Mouse (Mus musculus) intestine, embryonic 16.5 days (tissue): ENCODE data around the gene Ano8. TPM values are rescaled to one million over a fixed set of nuclear protein-coding genes. Genes with fewer than 3 reads are reported as not detected.
A peak's percentile ranks its signal among the peaks of the same experiment; 100 is the strongest.

Source experiments
- ATAC-seq: fragments of 200-750 bp; cut with Nextera tagmentation; 2 replicates; pipeline ENCODE4 v1.8.0; 2017; ENCODE audit warnings: moderate TSS enrichment, moderate library complexity
- H3K27ac ChIP-seq: fragments of 300-500 bp; sonication (generic); 2 replicates; pipeline ENCODE4 v1.5.1; 2014; ENCODE audit warnings: mild to moderate bottlenecking, low read length
- H3K27me3 ChIP-seq: fragments of 300-500 bp; sonication (generic); replicated peaks from 2 replicates; pipeline ENCODE4 v1.6.1; 2014; ENCODE audit warnings: low read length, control low read depth, mixed read lengths; ENCODE audit not compliant: control insufficient read depth, insufficient read depth
- H3K36me3 ChIP-seq: fragments of 300-500 bp; sonication (generic); 2 replicates; pipeline ENCODE4 v1.6.1; 2014; ENCODE audit warnings: low read length, control low read depth; ENCODE audit not compliant: control insufficient read depth, insufficient read depth
- H3K4me1 ChIP-seq: fragments of 300-500 bp; sonication (generic); 2 replicates; pipeline ENCODE4 v1.6.1; 2014; ENCODE audit warnings: low read length, control low read depth, mixed read lengths; ENCODE audit not compliant: control insufficient read depth, insufficient read depth
- H3K4me2 ChIP-seq: fragments of 300-500 bp; sonication (generic); 2 replicates; pipeline ENCODE4 v1.6.1; 2014; ENCODE audit warnings: low read depth, low read length, control low read depth
- H3K4me3 ChIP-seq: fragments of 300-500 bp; sonication (generic); 2 replicates; pipeline ENCODE4 v1.5.1; 2014; ENCODE audit warnings: mild to moderate bottlenecking, low read length
- H3K9ac ChIP-seq: fragments of 300-500 bp; sonication (generic); 2 replicates; pipeline ENCODE4 v1.6.1; 2014; ENCODE audit warnings: low read depth, low read length
- H3K9me3 ChIP-seq: fragments of 300-500 bp; sonication (generic); 2 replicates; pipeline ENCODE4 v1.6.1; 2016; ENCODE audit warnings: low read length, control low read depth; ENCODE audit not compliant: control insufficient read depth
- WGBS: fragments of 180-500 bp; shearing (Covaris S2); extraction: QIAGEN DNeasy Blood & Tissue Kit; methylation state at CpG from one replicate; pipeline ENCODE4 v1.1.7; 2014; 5-methylcytosine and 5-hydroxymethylcytosine counted together
- polyA plus RNA-seq: library from polyadenylated mRNA; unstranded; fragments of >200 nt; fragmentation: Nextera tagmentation; extraction: Ambion mirVana; gene quantifications from 2 replicates; pipeline ENCODE4 v1.2.1, GENCODE M21; 2015

Gene Ano8
- polyA plus RNA-seq, 1 experiment from 2014 or later = 0.20 TPM

DNA sequence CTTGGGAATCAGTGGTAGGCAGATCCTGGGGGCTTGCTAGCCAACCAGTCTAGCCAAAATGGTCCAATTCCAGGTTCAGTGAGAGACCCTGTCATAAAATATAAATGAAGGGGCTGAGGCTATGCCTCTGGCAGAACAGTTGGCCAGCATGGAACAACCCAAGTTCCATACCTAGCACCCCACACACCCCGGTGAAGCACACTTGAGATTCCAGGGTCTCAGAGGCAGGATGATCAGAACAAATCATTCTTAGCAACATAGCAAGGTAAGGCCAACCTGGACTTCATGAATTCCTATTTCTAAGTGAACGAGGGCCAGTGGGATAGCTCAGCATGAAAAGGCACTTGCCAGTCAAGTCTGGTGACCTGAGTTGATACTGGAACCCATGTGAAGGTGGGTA is 18.6 kb downstream of the Ano8 start:
- H3K27ac ChIP-seq = no peak overlapping the region
- H3K27me3 ChIP-seq = no peaks in the 10 kb centered on the region
- ATAC-seq = no peak
- H3K9me3 ChIP-seq = no peaks in the 10 kb centered on the region
- 92% methylated on average over 2 of the region's 2 CpGs for WGBS
- no peak overlapping the region for H3K4me3 ChIP-seq
- no peaks in the 10 kb centered on the region; the same call in 1 of the 2 replicates for H3K36me3 ChIP-seq
- H3K9ac ChIP-seq = no peak overlapping the region
- H3K4me2 ChIP-seq = no peak overlapping the region
- peaks cover 35% of the 10 kb centered on the region for H3K4me1 ChIP-seq

DNA sequence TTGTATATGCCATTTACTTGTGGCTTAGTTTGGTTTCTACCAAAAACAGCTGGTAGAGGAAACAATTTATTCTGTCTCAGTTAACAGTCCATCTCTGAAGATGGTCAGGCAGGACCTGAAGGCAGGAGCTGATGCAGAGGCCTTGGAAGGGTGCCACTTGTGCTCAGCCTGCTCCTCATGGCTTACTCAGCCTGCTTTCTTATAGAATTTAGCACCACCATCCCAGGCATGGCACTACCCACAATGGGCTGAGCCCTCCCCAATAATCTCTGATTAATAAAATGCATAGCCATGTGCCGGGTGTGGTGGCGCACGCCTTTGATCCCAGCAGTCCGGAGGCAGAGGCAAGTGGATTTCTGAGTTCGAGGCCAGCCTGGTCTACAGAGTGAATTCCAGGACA is 19.6 kb downstream of the Ano8 start:
- Histone ChIP-seq H3K9me3 (no peaks in the 10 kb centered on the region), H3K36me3 (peaks cover 3% of the 10 kb centered on the region), H3K4me3 (no peak overlapping the region), H3K9ac (no peak overlapping the region), H3K4me2 (no peak overlapping the region), H3K27me3 (no peaks in the 10 kb centered on the region), H3K4me1 (peaks cover 37% of the 10 kb centered on the region), H3K27ac (no peak overlapping the region)
- no peak for ATAC-seq
- WGBS = 93% methylated on average over 5 of the region's 5 CpGs

DNA sequence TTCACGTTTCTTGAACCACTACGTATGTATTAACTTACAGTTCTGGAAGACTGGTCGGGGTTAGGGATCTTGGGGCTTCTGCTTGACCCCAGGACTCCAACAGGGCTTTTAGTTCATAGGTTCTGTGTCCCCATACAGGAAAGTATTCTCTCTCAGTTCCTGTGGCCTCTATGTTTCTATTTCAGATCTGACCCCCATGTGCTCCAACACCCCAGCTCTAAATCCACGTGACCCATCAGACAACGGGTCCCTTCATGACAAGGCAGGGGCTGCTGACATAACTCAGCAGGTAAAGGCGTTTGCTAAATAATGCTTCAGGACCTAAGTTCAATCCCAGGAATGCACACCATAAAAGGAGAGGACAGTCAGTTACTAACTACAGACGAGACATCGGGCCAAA is 20.0 kb downstream of the Ano8 start:
- Histone ChIP-seq H3K9ac (peak overlapping the region; percentile 75; the same call in 1 of the 2 replicates), H3K36me3 (peaks cover 7% of the 10 kb centered on the region)

DNA sequence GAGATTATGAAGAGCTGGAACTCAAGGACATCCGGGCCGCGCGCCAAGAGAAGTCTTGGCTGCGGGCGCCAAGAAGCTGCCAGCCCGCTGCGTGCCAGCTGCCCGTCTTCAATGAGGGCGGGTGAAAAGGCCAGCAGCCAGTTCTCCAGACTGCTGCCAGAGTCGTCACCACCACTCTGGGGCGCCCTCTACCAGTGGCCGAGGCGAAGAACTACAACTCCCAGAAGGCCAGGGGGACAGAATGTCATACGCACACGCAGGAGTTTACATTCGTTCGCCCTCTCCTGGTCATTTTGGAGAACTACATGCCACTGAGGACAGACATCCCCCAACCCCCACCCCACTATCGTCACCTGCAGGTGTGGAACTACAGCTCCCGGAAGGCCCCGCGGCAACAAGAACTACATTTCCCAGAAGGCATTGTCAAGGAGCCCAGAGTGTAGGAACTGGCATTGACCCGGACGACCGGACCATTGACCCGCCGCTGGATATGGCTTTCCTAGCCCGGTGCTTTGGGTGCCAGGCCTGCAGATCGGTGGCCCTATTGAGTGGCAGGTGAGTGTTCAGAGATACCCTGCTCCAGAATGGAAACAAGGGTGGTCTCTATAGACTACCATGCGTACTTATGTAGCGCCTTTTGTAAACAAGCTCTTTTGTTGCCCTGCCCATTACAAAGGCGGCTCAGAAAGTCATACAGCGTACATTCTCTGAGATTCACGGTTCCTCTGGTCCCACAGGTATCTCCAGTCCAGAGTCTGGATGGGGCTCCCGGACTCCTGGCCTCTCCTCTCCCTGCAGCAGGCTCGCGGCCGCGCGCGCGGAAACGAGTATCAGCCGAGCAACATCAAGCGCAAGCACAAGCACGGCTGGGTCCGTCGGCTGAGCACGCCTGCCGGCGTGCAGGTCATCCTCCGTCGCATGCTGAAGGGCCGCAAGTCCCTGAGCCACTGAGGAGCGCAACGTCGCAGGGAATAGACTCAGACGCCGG is 21.0 kb downstream of the Ano8 start, which contains the start of gene Mrpl34:
TSS of gene Mrpl34 (plus strand) at position 447 of the 988 bp plus-strand sequence.
- under 1% methylated on average over 59 of the region's 59 CpGs for WGBS
- Histone ChIP-seq H3K4me1 (peaks cover 26% of the 10 kb centered on the region), H3K27me3 (no peaks in the 10 kb centered on the region), H3K9me3 (no peaks in the 10 kb centered on the region), H3K4me2 (peak within 1 kb of the TSS; percentile 89), H3K4me3 (peak within 1 kb of the TSS; percentile 81), H3K27ac (peak within 1 kb of the TSS; percentile 85), H3K9ac (peak within 1 kb of the TSS; percentile 75), H3K36me3 (peaks cover 7% of the 10 kb centered on the region)
- peak; percentile 84 for ATAC-seq

More for the DNA sequence above, 20.0 kb downstream of the Ano8 start:
- 79% methylated on average over 8 of the region's 8 CpGs for WGBS
- peak overlapping the region; percentile 72 for H3K4me2 ChIP-seq
- ATAC-seq = no peak
- no peak overlapping the region for H3K27ac ChIP-seq
- no peaks in the 10 kb centered on the region for H3K9me3 ChIP-seq
- H3K4me1 ChIP-seq = peaks cover 35% of the 10 kb centered on the region
- peak overlapping the region; percentile 69 for H3K4me3 ChIP-seq
- no peaks in the 10 kb centered on the region for H3K27me3 ChIP-seq

DNA sequence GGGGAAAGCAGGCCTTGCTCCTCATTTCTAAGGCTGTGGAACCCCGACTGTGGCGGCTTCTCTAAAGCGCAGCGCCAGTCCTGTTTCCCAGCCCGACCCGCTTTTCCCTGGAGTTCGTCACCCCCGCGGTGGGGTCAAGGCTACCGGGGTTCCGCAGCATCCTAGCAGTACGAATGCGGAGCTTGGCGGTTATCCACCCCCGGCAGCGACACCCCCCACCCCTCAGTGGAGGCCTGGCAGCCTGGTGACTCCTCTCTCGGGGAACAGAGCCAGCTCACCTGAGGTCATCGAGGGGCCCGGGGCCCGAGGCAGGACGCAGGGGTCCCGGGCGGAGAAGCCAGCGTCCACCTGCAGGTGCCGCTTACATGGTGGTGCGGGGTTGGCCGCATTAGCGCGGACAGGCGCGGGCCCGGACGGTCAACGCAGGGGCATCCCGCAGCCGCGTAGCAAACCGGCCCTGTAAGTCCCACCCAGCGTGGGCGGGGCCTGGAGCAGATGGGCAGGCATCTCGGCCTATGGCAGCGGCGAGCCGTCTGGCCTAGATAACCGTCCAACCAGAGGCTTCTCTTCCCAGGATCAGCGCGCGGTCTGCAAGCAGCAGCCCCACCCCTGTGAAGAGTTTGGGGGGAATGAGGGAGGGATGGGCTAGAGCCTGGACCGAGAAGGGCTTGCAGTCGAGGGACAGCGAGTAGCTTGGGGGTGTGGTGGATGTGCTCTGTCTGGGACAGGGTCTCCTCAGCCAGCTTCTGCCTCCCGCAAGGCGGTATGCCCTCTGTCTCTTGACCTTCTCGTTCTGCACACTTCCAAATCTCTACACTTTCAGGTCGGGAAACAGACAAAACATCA is 22.4 kb downstream of the Ano8 start, which contains the start of gene Abhd8:
TSS of gene Abhd8 (minus strand) at position 468 of the 846 bp plus-strand sequence.
- Histone ChIP-seq H3K4me3 (peak within 1 kb of the TSS; percentile 81), H3K4me2 (peak within 1 kb of the TSS; percentile 89), H3K27me3 (no peaks in the 10 kb centered on the region), H3K36me3 (peaks cover 7% of the 10 kb centered on the region), H3K9ac (peak within 1 kb of the TSS; percentile 88), H3K4me1 (peaks cover 21% of the 10 kb centered on the region), H3K9me3 (no peaks in the 10 kb centered on the region), H3K27ac (peak within 1 kb of the TSS; percentile 85)
- ATAC-seq = peak; percentile 75
- 1% methylated on average over 54 of the region's 55 CpGs for WGBS

DNA sequence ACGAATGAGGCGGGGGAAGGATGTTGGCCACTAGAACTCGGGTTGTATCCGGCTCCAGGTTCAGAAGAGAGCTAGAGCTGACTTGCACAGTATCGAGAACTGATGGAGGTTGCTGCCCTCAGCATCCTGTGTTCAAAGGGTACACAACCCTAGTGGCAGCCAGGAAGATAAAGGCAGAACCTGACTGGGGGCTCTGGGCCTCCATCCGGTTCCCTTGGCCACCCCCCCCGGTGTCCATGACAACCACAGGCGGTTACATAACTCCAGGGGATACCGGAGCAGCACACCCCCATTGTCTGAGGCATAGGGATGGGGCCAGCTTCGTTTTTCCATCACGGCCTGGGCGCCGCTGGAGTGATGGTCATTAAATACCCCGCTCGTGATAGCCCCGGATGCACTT is 23.0 kb downstream of the Ano8 start:
- 8% methylated on average over 16 of the region's 16 CpGs for WGBS
- ATAC-seq = no peak
- peaks cover 7% of the 10 kb centered on the region for H3K36me3 ChIP-seq
- H3K4me1 ChIP-seq = peaks cover 21% of the 10 kb centered on the region
- H3K27me3 ChIP-seq = no peaks in the 10 kb centered on the region
- peak overlapping the region; percentile 81 for H3K4me3 ChIP-seq
- H3K27ac ChIP-seq = no peak overlapping the region
- H3K4me2 ChIP-seq = peak overlapping the region; percentile 89
- peak overlapping the region; percentile 88 for H3K9ac ChIP-seq
- H3K9me3 ChIP-seq = no peaks in the 10 kb centered on the region

DNA sequence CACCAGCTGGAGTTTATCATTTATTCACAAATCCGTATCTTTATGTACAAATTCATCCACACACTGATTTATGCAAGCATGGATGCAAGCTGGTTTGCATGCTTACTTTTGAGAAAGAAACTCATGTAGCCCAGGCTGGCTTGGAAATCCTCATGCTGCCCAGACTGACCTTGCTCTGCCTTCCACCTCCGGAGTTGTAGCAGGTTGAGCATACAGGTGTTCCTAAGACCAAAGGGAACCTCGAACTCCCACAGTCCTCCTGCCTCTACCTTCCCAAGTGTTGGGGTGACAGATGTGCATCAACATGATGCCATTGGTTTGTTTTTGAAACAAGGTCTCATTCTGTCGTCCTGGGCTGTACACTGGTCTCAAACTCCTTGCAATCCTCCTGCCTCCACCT is 23.6 kb downstream of the Ano8 start:
- H3K36me3 ChIP-seq = peaks cover 7% of the 10 kb centered on the region
- H3K9me3 ChIP-seq = no peaks in the 10 kb centered on the region
- no peak overlapping the region for H3K4me2 ChIP-seq
- ATAC-seq = no peak
- H3K4me1 ChIP-seq = peaks cover 21% of the 10 kb centered on the region
- WGBS = 69% methylated on average over 4 of the region's 4 CpGs
- H3K27me3 ChIP-seq = no peaks in the 10 kb centered on the region
- H3K27ac ChIP-seq = no peak overlapping the region
- H3K4me3 ChIP-seq = no peak overlapping the region
- H3K9ac ChIP-seq = 0 out of 2 replicates have a peak overlapping the region, but pooled peaks have one; percentile 88

DNA sequence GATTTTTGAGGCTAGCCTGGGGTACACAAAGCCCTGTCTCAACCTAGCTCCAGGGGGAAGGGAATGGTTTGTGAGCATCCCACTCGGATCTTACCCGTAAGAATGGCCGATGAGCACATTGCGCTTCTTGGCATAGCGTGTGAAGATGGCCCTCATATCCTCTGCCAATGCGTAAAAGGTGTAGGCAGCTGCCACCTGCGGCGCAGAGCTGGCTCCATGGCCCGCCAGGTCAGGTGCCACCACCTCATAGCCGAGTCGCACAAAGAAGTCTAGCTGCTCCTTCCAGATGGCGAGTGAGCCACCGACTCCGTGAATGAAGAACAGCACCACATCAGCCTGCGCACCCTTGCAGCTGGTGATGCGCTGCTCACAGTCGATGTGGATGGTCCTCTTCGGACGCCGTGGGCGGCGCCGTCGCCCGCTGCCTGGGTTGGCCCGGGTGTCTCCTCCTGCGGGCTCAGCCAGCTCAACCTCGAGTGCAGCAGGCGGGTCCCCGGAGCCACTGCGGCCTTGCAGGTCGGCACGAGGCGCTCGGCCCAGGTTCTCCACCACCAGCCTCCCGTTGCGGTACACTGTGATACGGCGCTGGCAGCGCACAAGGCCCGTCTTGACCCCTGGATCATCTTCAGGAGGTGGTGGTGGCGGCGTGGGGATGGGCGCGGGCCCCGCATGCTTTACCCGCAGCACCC is 24.5 kb downstream of the Ano8 start:
- no peak for ATAC-seq
- WGBS = 85% methylated on average over 40 of the region's 47 CpGs
- Histone ChIP-seq H3K4me3 (no peak overlapping the region), H3K27me3 (no peaks in the 10 kb centered on the region), H3K27ac (no peak overlapping the region), H3K36me3 (peaks cover 7% of the 10 kb centered on the region), H3K9ac (no peak overlapping the region; the same call in 1 of the 2 replicates), H3K4me2 (no peak overlapping the region), H3K4me1 (peaks cover 21% of the 10 kb centered on the region), H3K9me3 (no peaks in the 10 kb centered on the region)
